Mouse (Mus musculus): ENCODE results near the gene Nek9. TPM values are rescaled to one million over a fixed set of nuclear protein-coding genes. Genes with fewer than 3 reads are reported as not detected.

Nek9 gene
- polyA plus RNA-seq, 1 experiment = 52.4 TPM

GRCm38 (mm10) chr12:85373591-85374560 lies 34.7 kb upstream of the Nek9 start:
- Histone ChIP-seq H3K27ac (ENCODE audit: insufficient read depth, low read depth, low read length) (peak overlapping the region; percentile 78), H3K4me1 (ENCODE audit: control insufficient read depth, insufficient read depth, low read length) (peaks cover 45% of the 10 kb centered on the region)
- TF ChIP-seq CTCF (IDR thresholded peaks at IDR 0.05; ENCODE audit: low read depth, low read length) = no peak
- TF ChIP-seq POLR2A (IDR thresholded peaks at IDR 0.05; ENCODE audit: borderline replicate concordance, low read depth, low read length) = no peak

GRCm38 (mm10) chr12:85372068-85372665 lies 33.0 kb upstream of the Nek9 start:
- Histone ChIP-seq H3K4me1 (ENCODE audit: control insufficient read depth, insufficient read depth, low read length) (peaks cover 51% of the 10 kb centered on the region), H3K27ac (ENCODE audit: insufficient read depth, low read depth, low read length) (peak overlapping the region; percentile 72), H3K4me3 (ENCODE audit: insufficient read depth, low read length) (peak overlapping the region; percentile 20; the same call in 1 of the 2 replicates)
- TF ChIP-seq POLR2A (IDR thresholded peaks at IDR 0.05; ENCODE audit: borderline replicate concordance, low read depth, low read length) (no peak), CTCF (IDR thresholded peaks at IDR 0.05; ENCODE audit: low read depth, low read length) (no peak)

More at GRCm38 (mm10) chr12:85373591-85374560, 34.7 kb upstream of the Nek9 start:
- peak overlapping the region; percentile 68 for H3K4me3 ChIP-seq (ENCODE audit: insufficient read depth, low read length)

GRCm38 (mm10) chr12:85368441-85369063 lies 29.4 kb upstream of the Nek9 start:
- no peak overlapping the region for H3K4me3 ChIP-seq (ENCODE audit: insufficient read depth, low read length)
- TF ChIP-seq CTCF (IDR thresholded peaks at IDR 0.05; ENCODE audit: low read depth, low read length) = no peak
- no peak for TF ChIP-seq POLR2A (IDR thresholded peaks at IDR 0.05; ENCODE audit: borderline replicate concordance, low read depth, low read length)
- H3K4me1 ChIP-seq (ENCODE audit: control insufficient read depth, insufficient read depth, low read length) = peaks cover 71% of the 10 kb centered on the region
- no peak overlapping the region for H3K27ac ChIP-seq (ENCODE audit: insufficient read depth, low read depth, low read length)

GRCm38 (mm10) chr12:85366271-85366670 lies 27.1 kb upstream of the Nek9 start:
- Histone ChIP-seq H3K4me1 (ENCODE audit: control insufficient read depth, insufficient read depth, low read length) (peaks cover 73% of the 10 kb centered on the region), H3K4me3 (ENCODE audit: insufficient read depth, low read length) (no peak overlapping the region), H3K27ac (ENCODE audit: insufficient read depth, low read depth, low read length) (peak overlapping the region; percentile 55)
- TF ChIP-seq CTCF (IDR thresholded peaks at IDR 0.05; ENCODE audit: low read depth, low read length) = no peak
- TF ChIP-seq POLR2A (IDR thresholded peaks at IDR 0.05; ENCODE audit: borderline replicate concordance, low read depth, low read length) = no peak

GRCm38 (mm10) chr12:85362510-85362909 lies 23.3 kb upstream of the Nek9 start:
- peaks cover 57% of the 10 kb centered on the region for H3K4me1 ChIP-seq (ENCODE audit: control insufficient read depth, insufficient read depth, low read length)

GRCm38 (mm10) chr12:85361580-85361979 lies 22.4 kb upstream of the Nek9 start:
- Histone ChIP-seq H3K27ac (ENCODE audit: insufficient read depth, low read depth, low read length) (no peak overlapping the region), H3K4me1 (ENCODE audit: control insufficient read depth, insufficient read depth, low read length) (peaks cover 54% of the 10 kb centered on the region), H3K4me3 (ENCODE audit: insufficient read depth, low read length) (no peak overlapping the region)
- TF ChIP-seq CTCF (IDR thresholded peaks at IDR 0.05; ENCODE audit: low read depth, low read length) (no peak), POLR2A (IDR thresholded peaks at IDR 0.05; ENCODE audit: borderline replicate concordance, low read depth, low read length) (no peak)

More at GRCm38 (mm10) chr12:85362510-85362909, 23.3 kb upstream of the Nek9 start:
- no peak for TF ChIP-seq CTCF (IDR thresholded peaks at IDR 0.05; ENCODE audit: low read depth, low read length)
- TF ChIP-seq POLR2A (IDR thresholded peaks at IDR 0.05; ENCODE audit: borderline replicate concordance, low read depth, low read length) = no peak
- Histone ChIP-seq H3K27ac (ENCODE audit: insufficient read depth, low read depth, low read length) (peak overlapping the region; percentile 9; the same call in 1 of the 2 replicates), H3K4me3 (ENCODE audit: insufficient read depth, low read length) (no peak overlapping the region)

GRCm38 (mm10) chr12:85361165-85361564 lies 22.0 kb upstream of the Nek9 start:
- H3K4me3 ChIP-seq (ENCODE audit: insufficient read depth, low read length) = no peak overlapping the region
- TF ChIP-seq POLR2A (IDR thresholded peaks at IDR 0.05; ENCODE audit: borderline replicate concordance, low read depth, low read length) (no peak), CTCF (IDR thresholded peaks at IDR 0.05; ENCODE audit: low read depth, low read length) (no peak)
- H3K27ac ChIP-seq (ENCODE audit: insufficient read depth, low read depth, low read length) = no peak overlapping the region
- H3K4me1 ChIP-seq (ENCODE audit: control insufficient read depth, insufficient read depth, low read length) = peaks cover 52% of the 10 kb centered on the region

- TF ChIP-seq CTCF (IDR thresholded peaks at IDR 0.05; ENCODE audit: low read depth, low read length) = no peak
- no peak for TF ChIP-seq POLR2A (IDR thresholded peaks at IDR 0.05; ENCODE audit: borderline replicate concordance, low read depth, low read length)
- Histone ChIP-seq H3K4me3 (ENCODE audit: insufficient read depth, low read length) (no peak overlapping the region), H3K4me1 (ENCODE audit: control insufficient read depth, insufficient read depth, low read length) (peaks cover 36% of the 10 kb centered on the region), H3K27ac (ENCODE audit: insufficient read depth, low read depth, low read length) (no peak overlapping the region)
These were observed 14.9 kb upstream of the Nek9 start for GRCm38 (mm10) chr12:85354061-85354460.

GRCm38 (mm10) chr12:85350407-85351232 lies 11.5 kb upstream of the Nek9 start:
- Histone ChIP-seq H3K4me1 (ENCODE audit: control insufficient read depth, insufficient read depth, low read length) (peaks cover 56% of the 10 kb centered on the region), H3K27ac (ENCODE audit: insufficient read depth, low read depth, low read length) (peak overlapping the region; percentile 70), H3K4me3 (ENCODE audit: insufficient read depth, low read length) (no peak overlapping the region)

More at GRCm38 (mm10) chr12:85350407-85351232, 11.5 kb upstream of the Nek9 start:
- TF ChIP-seq CTCF (IDR thresholded peaks at IDR 0.05; ENCODE audit: low read depth, low read length) (no peak), POLR2A (IDR thresholded peaks at IDR 0.05; ENCODE audit: borderline replicate concordance, low read depth, low read length) (no peak)

All from bone marrow macrophage, adult 2 months (primary cell).